Mouse (Mus musculus) spleen, postnatal 14 days (tissue): ENCODE results near the gene Gng5.
A peak's percentile ranks its signal among the peaks of the same experiment; 100 is the strongest.

Source experiments
- DNase-seq, 2 experiments: peaks; one replicate each; pipeline ENCODE4 v3.0.0; 2021 to 2022; ENCODE audit warnings: low spot score in 2 of 2

Gene Gng5

GRCm38 (mm10) chr3:146499431-146500002, at the start of gene Gng5, which contains the start of gene Spata1:
TSS of gene Gng5 (plus strand) at chr3:146499807.
TSS of gene Spata1 (minus strand) at chr3:146499753.
- peak; percentile 79 to 83 for DNase-seq

DNA sequence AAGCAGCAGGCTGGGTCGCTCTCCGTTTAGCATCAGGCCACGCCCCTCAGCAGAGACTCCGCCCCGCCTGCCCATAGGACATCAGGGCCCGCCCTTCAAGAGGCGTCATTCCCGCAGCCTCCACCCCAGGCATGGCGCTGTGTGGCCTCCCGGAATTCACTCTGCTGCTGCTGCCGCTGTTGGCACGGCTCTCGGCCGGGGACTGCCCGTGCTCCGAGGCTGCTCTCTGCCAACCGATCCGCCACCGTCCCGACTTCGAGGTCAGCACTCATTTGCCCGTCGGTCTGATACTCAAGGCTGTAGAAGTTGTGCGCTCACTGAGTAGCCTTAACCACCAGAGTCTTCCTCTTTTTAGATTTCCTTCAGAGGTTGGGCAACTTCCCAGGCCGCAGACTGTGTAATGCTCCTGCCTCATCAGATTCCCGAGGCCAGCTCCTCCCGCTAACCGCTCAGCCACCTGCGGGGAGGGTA, 49.2 kb upstream of the Gng5 start:
- DNase-seq = peak; percentile 85 to 87

- DNase-seq = no peak
These were observed 48.2 kb upstream of the Gng5 start for GRCm38 (mm10) chr3:146451375-146451774.

DNA sequence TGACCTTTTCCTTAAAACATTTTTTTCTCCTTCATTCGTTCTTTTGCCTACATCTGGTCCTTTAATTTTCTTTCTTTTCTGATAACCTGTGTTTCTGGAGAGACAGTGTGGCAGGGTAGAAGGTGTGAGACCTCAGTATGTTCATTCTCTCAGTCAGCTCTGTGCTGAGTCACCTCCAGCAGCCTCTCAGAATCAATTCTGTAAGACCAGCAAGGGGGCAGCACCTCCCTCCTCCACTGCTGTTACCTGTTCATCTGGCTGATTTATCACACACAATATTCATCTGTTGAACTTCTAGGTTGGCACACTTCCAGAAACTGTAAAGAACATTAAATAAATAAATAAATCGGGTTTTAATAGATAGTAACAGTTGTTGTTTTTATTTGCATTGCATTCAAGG, 36.7 kb upstream of the Gng5 start:
- DNase-seq = no peak

DNA sequence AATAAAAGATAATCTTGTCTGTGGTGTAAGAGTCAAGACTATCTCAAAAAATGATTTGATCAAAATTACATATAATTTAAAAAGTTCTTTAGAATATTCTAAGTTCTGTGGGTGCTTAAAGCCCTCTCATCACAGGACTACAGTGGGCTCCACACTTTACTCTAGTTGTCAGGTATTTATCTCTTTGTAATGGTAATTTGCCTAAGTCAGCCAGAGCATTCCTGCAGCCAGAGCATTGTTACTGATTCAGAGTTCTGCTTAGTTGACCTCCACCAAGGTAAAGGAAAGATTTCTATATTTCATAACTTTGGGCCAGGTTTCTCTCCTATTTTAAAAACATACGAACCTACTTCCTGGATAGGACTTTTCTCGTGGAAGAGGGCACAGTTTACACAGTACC, 30.4 kb upstream of the Gng5 start:
- no peak for DNase-seq

DNA sequence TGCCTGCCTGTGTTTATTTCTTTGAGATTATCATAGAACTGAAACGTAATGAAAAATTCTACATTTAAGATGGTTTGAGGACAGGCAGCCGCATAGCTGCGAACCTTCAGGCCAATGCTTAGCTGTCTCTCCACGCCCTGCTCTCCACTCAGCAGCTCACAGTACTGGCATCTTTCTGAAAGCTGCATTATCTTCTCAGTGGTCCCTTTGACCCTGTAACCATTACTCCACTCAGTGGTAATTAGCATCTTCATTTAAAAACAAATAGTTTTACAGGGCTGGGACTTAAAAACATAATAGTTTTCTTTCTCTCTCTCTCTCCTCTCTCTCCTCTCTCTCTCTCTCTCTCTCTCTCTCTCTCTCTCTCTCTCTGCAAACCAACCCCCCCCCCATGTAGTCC, 26.9 kb upstream of the Gng5 start:
- DNase-seq = no peak

DNA sequence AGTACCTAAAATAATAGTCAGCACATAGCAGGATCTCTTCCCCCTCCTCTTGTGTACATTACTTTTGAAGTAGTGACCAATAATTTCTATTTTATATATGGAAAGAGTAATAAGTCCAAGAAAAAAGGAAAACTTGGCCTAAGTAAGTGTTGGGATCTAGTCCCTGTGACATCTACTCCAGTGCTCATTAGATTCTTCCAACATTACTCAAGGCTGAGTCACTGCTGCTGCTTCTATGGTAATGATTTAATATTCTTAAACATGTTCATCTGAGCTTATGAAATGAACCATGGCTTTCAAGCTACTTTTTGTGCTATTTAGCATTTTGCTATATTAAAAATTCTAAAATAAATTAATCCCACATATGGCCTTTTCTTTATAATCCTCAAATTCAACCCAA, 25.9 kb upstream of the Gng5 start:
- no peak for DNase-seq

- DNase-seq = no peak
These were observed 25.2 kb upstream of the Gng5 start for GRCm38 (mm10) chr3:146474428-146474827.

DNA sequence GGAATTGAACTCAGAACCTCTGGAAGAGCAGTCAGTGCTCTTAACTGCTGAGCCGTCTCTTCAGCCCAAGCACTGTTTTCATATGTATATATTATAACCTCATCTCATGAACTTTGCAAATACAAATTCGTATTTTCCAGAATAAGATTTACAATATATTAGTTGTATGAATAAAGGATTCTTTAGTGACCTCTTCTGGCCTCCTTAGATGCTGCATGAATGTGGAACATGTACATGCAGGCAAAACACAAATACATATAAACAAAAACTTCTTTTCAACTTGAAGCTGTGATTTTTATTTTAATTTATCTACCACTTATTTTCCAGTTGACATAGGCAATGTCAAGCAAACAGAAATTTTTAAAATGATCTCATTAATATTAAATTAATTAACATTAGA, 17.6 kb upstream of the Gng5 start:
- DNase-seq = no peak

- no peak for DNase-seq
These were observed 13.1 kb upstream of the Gng5 start for GRCm38 (mm10) chr3:146486464-146486863.

- DNase-seq = no peak
These were observed 4.7 kb upstream of the Gng5 start for GRCm38 (mm10) chr3:146494941-146495340.

GRCm38 (mm10) chr3:146498989-146499388, 618 bp upstream of the Gng5 start:
- no peak for DNase-seq

- DNase-seq = peak; percentile 44 to 55
These were observed 599 bp downstream of the Gng5 start for GRCm38 (mm10) chr3:146500003-146500809.

- no peak for DNase-seq
These were observed 1.2 kb downstream of the Gng5 start for GRCm38 (mm10) chr3:146500810-146501201.

DNA sequence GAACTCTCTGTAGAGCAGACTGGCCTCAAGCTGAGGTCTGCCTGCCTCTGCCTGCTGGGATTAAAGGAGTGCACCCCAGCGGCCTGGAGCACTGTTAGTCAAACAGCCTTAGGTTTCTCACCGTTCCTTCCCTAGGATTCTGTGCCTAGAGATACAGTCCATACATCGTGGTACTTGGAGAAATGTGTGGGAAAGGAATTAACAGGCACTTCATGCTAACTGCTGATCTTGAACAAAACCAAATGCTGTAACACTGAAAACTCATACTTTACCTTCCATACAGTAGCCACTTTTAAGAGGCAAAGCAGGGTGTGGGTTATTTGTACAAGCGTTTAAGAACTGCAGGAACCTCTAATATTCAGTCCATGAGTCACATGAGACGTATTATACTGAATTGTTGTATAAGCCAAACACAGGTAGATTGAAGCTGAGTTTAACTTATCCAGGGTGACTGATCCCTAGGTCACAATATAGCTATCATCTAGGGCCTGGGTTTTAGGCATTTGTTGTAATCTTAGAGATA, 2.1 kb downstream of the Gng5 start:
- no peak for DNase-seq

DNA sequence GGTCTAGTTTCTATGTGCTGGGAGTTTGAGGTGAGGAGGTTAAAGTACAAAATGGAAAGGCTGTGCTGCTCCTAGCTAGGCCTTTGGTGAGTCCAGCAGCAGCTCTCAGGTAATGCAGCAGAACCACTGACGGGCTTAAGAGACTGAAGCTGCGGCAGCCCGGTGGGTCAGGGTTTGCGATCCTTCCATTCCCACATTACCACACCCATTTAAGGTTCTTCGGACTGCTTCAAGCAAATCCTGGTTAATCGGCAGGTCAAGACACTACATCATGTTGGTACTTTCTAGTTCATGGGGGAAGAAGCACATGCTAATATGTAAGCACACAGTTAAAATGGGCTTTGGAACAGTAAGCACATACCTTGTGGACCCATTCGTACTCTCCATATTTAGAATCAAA, 7.1 kb downstream of the Gng5 start:
- DNase-seq = no peak

DNA sequence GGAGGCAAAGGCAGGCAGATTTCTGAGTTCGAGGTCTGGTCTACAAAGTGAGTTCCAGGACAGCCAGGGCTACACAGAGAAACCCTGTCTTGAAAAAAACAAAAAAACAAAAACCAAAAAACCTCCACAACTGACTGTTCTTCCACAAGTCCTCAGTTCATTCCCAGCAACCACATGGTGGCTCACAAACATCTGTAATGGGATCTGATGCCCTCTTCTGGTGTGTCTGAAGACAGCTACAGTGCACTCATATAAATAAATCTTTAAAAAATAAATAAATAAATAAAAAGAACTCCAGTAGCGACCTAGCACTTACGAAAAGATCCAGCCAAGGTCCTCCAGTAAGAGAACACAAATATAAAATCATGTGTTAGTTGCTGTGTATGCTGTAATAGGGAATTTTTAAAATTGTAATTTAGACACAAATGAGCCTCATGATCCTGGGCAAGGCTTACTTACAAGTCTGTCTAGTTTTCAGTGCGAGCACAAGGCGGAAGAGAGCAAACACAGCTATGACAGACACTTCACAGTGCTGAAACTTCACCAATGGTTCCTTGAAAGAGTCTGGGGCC, 20.7 kb downstream of the Gng5 start:
- no peak for DNase-seq

- DNase-seq = peak; percentile 73 to 83
These were observed 21.4 kb downstream of the Gng5 start, which contains the start of gene Rpf1 for GRCm38 (mm10) chr3:146520798-146521651. TSS of gene Rpf1 (minus strand) at chr3:146521429.

GRCm38 (mm10) chr3:146521652-146522020, 22.0 kb downstream of the Gng5 start:
- DNase-seq = no peak

DNA sequence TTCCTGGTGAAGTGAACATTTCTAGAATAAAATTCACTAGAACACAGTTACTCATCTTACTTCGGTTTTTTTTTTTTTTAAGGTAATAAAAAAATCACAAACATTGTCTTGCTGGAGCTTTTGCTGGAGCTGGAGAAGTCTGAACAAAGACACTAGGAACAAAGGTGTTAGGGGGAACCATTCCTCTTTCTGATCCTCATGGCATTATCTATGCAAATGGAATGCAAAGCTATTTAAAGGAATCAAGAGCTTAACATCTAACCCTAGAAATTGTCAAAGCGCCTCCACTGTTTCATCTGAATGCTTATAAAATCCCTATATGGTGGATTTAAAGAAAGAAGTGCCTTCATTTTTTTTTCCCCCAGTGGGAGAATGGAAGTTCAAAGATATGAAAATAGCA, 28.7 kb downstream of the Gng5 start:
- DNase-seq = no peak

GRCm38 (mm10) chr3:146534986-146535385, 35.4 kb downstream of the Gng5 start:
- DNase-seq = no peak
